ENCODE assay signal across 18 mouse cellular contexts in genomic region chr2:29732559-29732958, GRCm38 (mm10). TPM values are rescaled to one million over a fixed set of nuclear protein-coding genes. Genes with fewer than 3 reads are reported as not detected.
"Had no signal": no experiment of that assay in that cellular context is flagged by ENCODE, and none has a peak within 500 bp of the region (broad histone marks: within the 10 kb centered on the region; RNA-seq: fewer than 3 reads in every experiment).

No protein-coding gene starts in this region.

- H3K27me3 ChIP-seq: intestine, embryonic 15.5 days; limb, embryonic 13.5 days; neural tube, embryonic 15.5 days; stomach, embryonic 15.5 days had no signal

- H3K4me2 ChIP-seq: hindbrain, embryonic 14.5 days; intestine, embryonic 15.5 days; limb, embryonic 13.5 days; liver, embryonic 11.5 days; lung, embryonic 14.5 days; neural tube, embryonic 15.5 days; stomach, embryonic 15.5 days had no signal

- H3K4me3 ChIP-seq: intestine, embryonic 15.5 days; limb, embryonic 13.5 days; midbrain, embryonic 10.5 days; myocyte; neural tube, embryonic 15.5 days; stomach, embryonic 15.5 days had no signal

- H3K9ac ChIP-seq: hindbrain, embryonic 14.5 days; intestine, embryonic 15.5 days; limb, embryonic 13.5 days; lung, embryonic 14.5 days; neural tube, embryonic 15.5 days; stomach, embryonic 15.5 days had no signal

- ATAC-seq: intestine, embryonic 15.5 days had no signal

- DNase-seq: left cerebral cortex, postnatal 4 days; lung, embryonic 14.5 days; lung, postnatal 10 days; lung, postnatal 4 days; midbrain, embryonic 14.5 days; right cerebral cortex, adult 18-20 months; thymus, postnatal 4 days had no signal

- H3K4me1 ChIP-seq: intestine, embryonic 15.5 days; limb, embryonic 13.5 days; midbrain, embryonic 10.5 days; neural tube, embryonic 15.5 days; stomach, embryonic 15.5 days had no signal

- H3K9me3 ChIP-seq: intestine, embryonic 15.5 days; limb, embryonic 13.5 days; midbrain, embryonic 10.5 days; neural tube, embryonic 15.5 days; stomach, embryonic 15.5 days had no signal

- H3K27ac ChIP-seq: hindbrain, embryonic 14.5 days; intestine, embryonic 15.5 days; limb, embryonic 13.5 days; midbrain, embryonic 10.5 days; neural tube, embryonic 15.5 days; stomach, embryonic 15.5 days had no signal

RNA-seq across cellular contexts. Expression of gene Gm13420, which starts 18.9 kb away (rescaled TPM):
- polyA plus RNA-seq: limb, embryonic 13.5 days; midbrain, embryonic 10.5 days; midbrain, embryonic 14.5 days; myocyte; neural tube, embryonic 11.5 days had no signal

RNA-seq across cellular contexts. Expression of gene Gm13547, which starts 26.6 kb away (rescaled TPM):
- polyA plus RNA-seq: hindbrain, embryonic 14.5 days; large intestine, adult 2 months; liver, embryonic 16.5 days; lung, embryonic 14.5 days; midbrain, embryonic 14.5 days; myocyte; neural tube, embryonic 11.5 days; neural tube, embryonic 15.5 days; stomach, embryonic 15.5 days had no signal
